Mouse (Mus musculus): ENCODE measurements around the gene Akt3. TPM values are rescaled to one million over a fixed set of nuclear protein-coding genes. Genes with fewer than 3 reads are reported as not detected.

The Akt3 gene
- polyA plus RNA-seq, 1 experiment from 2014 or later, result 7.1 TPM

DNA sequence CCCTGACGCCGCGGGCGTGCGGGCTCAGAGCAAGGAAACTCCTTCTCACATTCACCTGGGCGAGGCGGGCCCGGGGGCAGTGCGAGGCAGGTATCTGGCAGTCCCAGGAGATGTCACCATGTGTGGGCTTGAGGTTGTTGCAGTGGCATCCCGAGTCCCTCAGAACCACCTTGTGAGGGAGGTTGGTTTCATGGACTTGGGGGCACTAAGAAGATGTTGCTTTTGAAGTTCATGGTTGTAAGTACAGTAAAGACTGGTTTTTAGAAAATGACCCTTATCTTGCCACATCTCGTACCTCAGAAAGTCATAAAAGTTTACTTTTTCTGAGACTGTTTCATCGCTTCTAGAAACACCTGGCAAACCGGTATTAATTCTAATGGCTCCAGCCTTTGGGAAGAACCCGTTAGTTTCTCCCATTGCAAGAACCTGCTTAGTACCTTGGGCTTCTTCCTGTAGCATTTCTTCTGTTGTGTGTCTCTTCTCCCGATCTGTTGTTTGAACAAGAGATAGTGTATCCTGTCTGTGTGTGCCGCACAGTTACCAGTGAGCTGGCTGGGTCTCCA, 1.1 kb upstream of the Akt3 start:
- 0 out of 2 replicates have a peak, but pooled peaks cover 2% of the 10 kb centered on the region for H3K27me3 ChIP-seq (ENCODE audit: control insufficient read depth, insufficient read depth, low read length)
- peak overlapping the region; percentile 93 for H3K4me2 ChIP-seq
- peak overlapping the region; percentile 96 for H3K27ac ChIP-seq (ENCODE audit: low read depth, low read length)
- ATAC-seq (replicated peaks; ENCODE audit: insufficient number of reproducible peaks, low FRiP score, low TSS enrichment), result no peak
- 20% methylated on average over 16 of the region's 16 CpGs for WGBS (ENCODE audit: insufficient replicate concordance)
- H3K4me1 ChIP-seq (ENCODE audit: control insufficient read depth, insufficient read depth, low read length), result peaks cover 7% of the 10 kb centered on the region; the same call in 1 of the 2 replicates
- no peaks in the 10 kb centered on the region for H3K9me3 ChIP-seq (replicated peaks; ENCODE audit: control insufficient read depth, low read length)
- H3K4me3 ChIP-seq (ENCODE audit: low read depth, low read length), result peak overlapping the region; percentile 97
- no peaks in the 10 kb centered on the region for H3K36me3 ChIP-seq (ENCODE audit: control insufficient read depth, insufficient read depth, low read length)
- peak overlapping the region; percentile 95 for H3K9ac ChIP-seq (ENCODE audit: low read depth, low read length)

DNA sequence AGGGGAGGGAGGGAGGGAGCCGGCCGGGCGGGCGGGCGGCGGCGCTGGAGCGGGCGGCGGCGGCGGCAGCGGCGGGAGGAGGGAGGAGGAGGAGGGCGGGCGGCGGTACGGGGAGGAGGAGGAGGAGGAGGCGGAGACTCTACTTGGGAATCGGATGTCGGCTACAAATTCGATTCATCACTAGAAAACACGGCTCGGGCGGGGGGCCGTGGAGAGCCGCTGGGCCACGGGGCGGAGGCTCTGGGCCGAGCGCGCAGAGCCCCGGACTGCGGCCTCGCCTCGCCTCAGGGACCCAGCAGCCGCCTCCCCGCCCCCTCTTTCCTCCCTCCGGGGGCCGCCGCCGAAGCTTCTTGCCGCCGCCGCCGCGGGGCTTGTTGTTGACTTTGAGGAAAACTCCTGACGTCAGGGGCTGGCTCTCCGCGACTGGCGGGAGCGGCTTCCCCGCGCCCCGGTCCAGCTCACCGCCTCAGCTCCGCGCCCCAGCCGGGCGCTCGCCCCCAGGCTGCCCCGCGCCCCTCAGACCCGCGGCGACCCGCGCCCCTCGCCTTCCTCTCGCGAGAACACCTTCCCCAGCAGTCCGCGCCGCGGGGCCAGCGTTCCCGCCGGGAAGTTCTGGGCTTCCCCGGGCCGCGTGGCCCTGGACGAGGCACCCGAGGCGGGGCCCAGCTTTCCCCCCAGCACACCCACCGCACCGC, 487 bp upstream of the Akt3 start:
- Histone ChIP-seq H3K27me3 (ENCODE audit: control insufficient read depth, insufficient read depth, low read length) (0 out of 2 replicates have a peak, but pooled peaks cover 2% of the 10 kb centered on the region), H3K9ac (ENCODE audit: low read depth, low read length) (peak overlapping the region; percentile 95), H3K9me3 (replicated peaks; ENCODE audit: control insufficient read depth, low read length) (no peaks in the 10 kb centered on the region), H3K4me1 (ENCODE audit: control insufficient read depth, insufficient read depth, low read length) (peaks cover 7% of the 10 kb centered on the region; the same call in 1 of the 2 replicates), H3K27ac (ENCODE audit: low read depth, low read length) (peak overlapping the region; percentile 96), H3K4me3 (ENCODE audit: low read depth, low read length) (peak overlapping the region; percentile 97), H3K4me2 (peak overlapping the region; percentile 93), H3K36me3 (ENCODE audit: control insufficient read depth, insufficient read depth, low read length) (no peaks in the 10 kb centered on the region)
- ATAC-seq (replicated peaks; ENCODE audit: insufficient number of reproducible peaks, low FRiP score, low TSS enrichment), result peak; percentile 88
- under 1% methylated on average over 41 of the region's 86 CpGs for WGBS (ENCODE audit: insufficient replicate concordance)

DNA sequence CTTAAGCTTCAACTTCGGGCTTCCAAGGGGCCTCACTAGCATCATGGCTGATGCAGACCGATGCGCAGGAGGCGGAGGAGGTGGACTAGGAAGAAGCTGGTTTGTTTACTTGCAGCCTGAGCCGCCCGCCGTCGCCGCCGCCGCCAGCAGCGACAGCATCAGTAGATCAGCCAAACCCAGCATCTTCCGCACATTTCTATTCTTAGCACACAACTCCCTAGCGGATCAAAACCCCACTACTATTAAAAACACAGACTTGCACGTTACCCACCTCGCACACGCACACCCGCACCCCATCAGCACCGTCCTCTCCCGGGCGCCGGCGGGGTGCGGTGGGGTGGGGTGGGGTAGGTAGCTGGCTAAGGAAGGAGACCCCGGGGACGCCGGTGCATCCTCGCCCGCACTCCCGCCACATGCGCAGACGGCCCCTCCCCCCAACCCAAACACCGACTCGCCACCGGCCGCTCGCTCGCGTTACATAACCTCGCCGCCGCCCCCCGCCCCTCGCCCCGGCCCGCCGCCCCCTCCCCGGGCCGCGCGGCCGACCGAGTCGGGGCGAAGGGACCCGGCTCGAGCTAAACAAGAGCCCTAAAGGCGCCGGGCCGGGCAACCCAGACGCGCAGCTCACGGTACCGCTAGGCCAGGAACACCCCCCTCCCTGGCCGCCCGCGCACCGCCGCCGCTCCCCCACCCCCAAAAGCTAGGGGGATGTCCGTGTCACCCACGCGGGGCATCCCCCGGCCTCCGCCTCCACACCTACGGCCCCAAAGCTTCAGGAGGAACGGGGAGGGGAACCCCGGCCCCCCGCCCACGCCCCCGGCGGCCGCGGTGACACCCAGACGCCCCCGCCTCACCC, 597 bp downstream of the Akt3 start:
- peak overlapping the region; percentile 95 for H3K9ac ChIP-seq (ENCODE audit: low read depth, low read length)
- H3K27me3 ChIP-seq (ENCODE audit: control insufficient read depth, insufficient read depth, low read length), result 0 out of 2 replicates have a peak, but pooled peaks cover 2% of the 10 kb centered on the region
- peaks cover 7% of the 10 kb centered on the region; the same call in 1 of the 2 replicates for H3K4me1 ChIP-seq (ENCODE audit: control insufficient read depth, insufficient read depth, low read length)
- H3K36me3 ChIP-seq (ENCODE audit: control insufficient read depth, insufficient read depth, low read length), result no peaks in the 10 kb centered on the region
- peak; percentile 58 for ATAC-seq (replicated peaks; ENCODE audit: insufficient number of reproducible peaks, low FRiP score, low TSS enrichment)
- whole genome bisulfite sequencing (ENCODE audit: insufficient replicate concordance), result under 1% methylated on average over 39 of the region's 86 CpGs
- no peaks in the 10 kb centered on the region for H3K9me3 ChIP-seq (replicated peaks; ENCODE audit: control insufficient read depth, low read length)
- peak overlapping the region; percentile 97 for H3K4me3 ChIP-seq (ENCODE audit: low read depth, low read length)
- H3K27ac ChIP-seq (ENCODE audit: low read depth, low read length), result peak overlapping the region; percentile 96
- H3K4me2 ChIP-seq, result peak overlapping the region; percentile 93

DNA sequence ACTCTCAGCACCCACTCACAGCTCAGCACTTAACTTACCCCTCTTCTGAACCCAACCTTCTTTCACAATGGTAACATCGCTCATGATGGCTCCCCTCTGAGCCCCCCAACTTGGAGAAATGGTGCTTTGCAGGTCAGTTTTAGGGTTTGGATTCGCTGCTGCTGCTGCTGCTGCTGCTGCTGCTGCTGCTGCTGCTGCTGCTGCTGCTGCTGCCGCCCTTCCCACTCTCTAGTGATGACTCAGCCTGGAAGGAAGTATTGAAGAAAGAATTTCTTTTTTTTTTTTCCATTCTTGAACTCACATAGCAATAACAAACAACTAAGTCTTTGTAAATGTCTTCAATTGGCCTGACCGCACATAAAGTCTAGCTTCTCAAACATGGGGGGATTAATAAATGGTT, 9.4 kb downstream of the Akt3 start:
- Histone ChIP-seq H3K9me3 (replicated peaks; ENCODE audit: control insufficient read depth, low read length) (no peaks in the 10 kb centered on the region), H3K4me3 (ENCODE audit: low read depth, low read length) (no peak overlapping the region), H3K9ac (ENCODE audit: low read depth, low read length) (no peak overlapping the region), H3K4me2 (peak overlapping the region; percentile 42), H3K27ac (ENCODE audit: low read depth, low read length) (0 out of 2 replicates have a peak overlapping the region, but pooled peaks have one; percentile 41), H3K4me1 (ENCODE audit: control insufficient read depth, insufficient read depth, low read length) (0 out of 2 replicates have a peak, but pooled peaks cover 2% of the 10 kb centered on the region), H3K27me3 (ENCODE audit: control insufficient read depth, insufficient read depth, low read length) (no peaks in the 10 kb centered on the region), H3K36me3 (ENCODE audit: control insufficient read depth, insufficient read depth, low read length) (no peaks in the 10 kb centered on the region)
- ATAC-seq (replicated peaks; ENCODE audit: insufficient number of reproducible peaks, low FRiP score, low TSS enrichment), result no peak
- WGBS (ENCODE audit: insufficient replicate concordance), result 59% methylated on average over 4 of the region's 4 CpGs

DNA sequence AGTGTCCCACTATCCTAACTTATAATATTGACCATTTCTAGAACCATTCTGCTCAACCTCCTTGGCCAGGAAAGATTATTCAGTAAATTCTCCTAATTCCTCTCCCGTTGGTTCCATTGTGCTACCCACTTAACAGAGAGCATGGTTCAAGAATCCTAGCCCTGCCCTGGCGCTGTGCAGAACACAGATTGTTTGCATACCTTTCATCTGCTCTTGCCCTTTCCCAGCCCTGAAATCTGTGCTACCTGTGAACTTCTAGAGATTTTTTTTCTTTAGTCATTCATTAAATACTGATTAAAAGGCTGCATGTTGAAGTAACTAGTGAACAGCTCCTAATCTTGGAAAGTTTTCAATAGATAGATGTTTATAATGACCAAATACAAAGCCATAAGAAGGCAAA, 19.6 kb downstream of the Akt3 start:
- Histone ChIP-seq H3K9me3 (replicated peaks; ENCODE audit: control insufficient read depth, low read length) (no peaks in the 10 kb centered on the region), H3K9ac (ENCODE audit: low read depth, low read length) (no peak overlapping the region), H3K4me2 (no peak overlapping the region), H3K27me3 (ENCODE audit: control insufficient read depth, insufficient read depth, low read length) (no peaks in the 10 kb centered on the region), H3K4me3 (ENCODE audit: low read depth, low read length) (no peak overlapping the region), H3K36me3 (ENCODE audit: control insufficient read depth, insufficient read depth, low read length) (no peaks in the 10 kb centered on the region), H3K4me1 (ENCODE audit: control insufficient read depth, insufficient read depth, low read length) (no peaks in the 10 kb centered on the region), H3K27ac (ENCODE audit: low read depth, low read length) (no peak overlapping the region)
- WGBS (ENCODE audit: insufficient replicate concordance), result 45% methylated on average over 2 of the region's 2 CpGs
- ATAC-seq (replicated peaks; ENCODE audit: insufficient number of reproducible peaks, low FRiP score, low TSS enrichment), result no peak

DNA sequence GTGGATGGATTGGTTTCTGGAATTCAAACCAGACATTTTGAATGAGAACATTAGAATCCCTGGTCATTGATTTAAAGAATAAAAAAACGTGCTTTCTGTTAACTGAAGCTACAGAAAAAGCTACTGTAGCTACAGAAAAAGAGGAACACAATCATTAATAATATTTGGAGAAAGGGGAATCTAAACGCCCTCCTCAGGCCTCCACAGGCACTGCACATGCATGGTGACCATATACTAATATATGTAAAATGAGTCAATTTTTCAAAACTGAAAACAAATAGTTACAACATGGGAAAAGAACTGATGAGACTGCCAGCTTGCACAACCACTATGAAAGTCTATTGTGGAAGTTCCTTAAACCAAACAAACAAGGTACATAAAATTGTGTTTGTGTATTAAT, 21.3 kb downstream of the Akt3 start:
- H3K9me3 ChIP-seq (replicated peaks; ENCODE audit: control insufficient read depth, low read length), result no peaks in the 10 kb centered on the region
- no peak for ATAC-seq (replicated peaks; ENCODE audit: insufficient number of reproducible peaks, low FRiP score, low TSS enrichment)
- H3K36me3 ChIP-seq (ENCODE audit: control insufficient read depth, insufficient read depth, low read length), result no peaks in the 10 kb centered on the region
- H3K4me3 ChIP-seq (ENCODE audit: low read depth, low read length), result no peak overlapping the region
- WGBS (ENCODE audit: insufficient replicate concordance), result 65% methylated on average over 2 of the region's 2 CpGs
- no peak overlapping the region for H3K4me2 ChIP-seq
- no peaks in the 10 kb centered on the region for H3K4me1 ChIP-seq (ENCODE audit: control insufficient read depth, insufficient read depth, low read length)
- H3K9ac ChIP-seq (ENCODE audit: low read depth, low read length), result no peak overlapping the region
- H3K27me3 ChIP-seq (ENCODE audit: control insufficient read depth, insufficient read depth, low read length), result no peaks in the 10 kb centered on the region
- no peak overlapping the region for H3K27ac ChIP-seq (ENCODE audit: low read depth, low read length)

DNA sequence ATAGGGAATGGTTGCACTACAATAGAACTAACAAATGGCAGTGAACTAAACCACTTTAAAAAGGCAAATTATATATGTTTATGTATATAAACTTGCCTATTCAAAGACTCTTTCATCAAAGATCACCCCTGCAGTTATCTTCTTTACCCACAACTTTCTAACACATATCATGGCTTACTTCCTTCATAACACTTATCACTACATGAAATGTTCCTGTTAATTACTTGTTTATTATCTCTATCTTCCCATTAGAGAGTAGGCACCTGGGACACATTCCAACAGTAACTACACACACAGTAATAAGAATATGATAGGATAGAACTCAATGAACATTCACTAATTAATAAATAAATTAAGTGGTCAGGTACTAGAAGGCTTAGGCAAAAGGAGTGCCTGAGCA, 21.8 kb downstream of the Akt3 start:
- Histone ChIP-seq H3K9me3 (replicated peaks; ENCODE audit: control insufficient read depth, low read length) (no peaks in the 10 kb centered on the region), H3K27me3 (ENCODE audit: control insufficient read depth, insufficient read depth, low read length) (no peaks in the 10 kb centered on the region), H3K9ac (ENCODE audit: low read depth, low read length) (no peak overlapping the region), H3K4me2 (no peak overlapping the region), H3K4me3 (ENCODE audit: low read depth, low read length) (no peak overlapping the region), H3K4me1 (ENCODE audit: control insufficient read depth, insufficient read depth, low read length) (no peaks in the 10 kb centered on the region), H3K27ac (ENCODE audit: low read depth, low read length) (no peak overlapping the region), H3K36me3 (ENCODE audit: control insufficient read depth, insufficient read depth, low read length) (no peaks in the 10 kb centered on the region)
- ATAC-seq (replicated peaks; ENCODE audit: insufficient number of reproducible peaks, low FRiP score, low TSS enrichment), result no peak

DNA sequence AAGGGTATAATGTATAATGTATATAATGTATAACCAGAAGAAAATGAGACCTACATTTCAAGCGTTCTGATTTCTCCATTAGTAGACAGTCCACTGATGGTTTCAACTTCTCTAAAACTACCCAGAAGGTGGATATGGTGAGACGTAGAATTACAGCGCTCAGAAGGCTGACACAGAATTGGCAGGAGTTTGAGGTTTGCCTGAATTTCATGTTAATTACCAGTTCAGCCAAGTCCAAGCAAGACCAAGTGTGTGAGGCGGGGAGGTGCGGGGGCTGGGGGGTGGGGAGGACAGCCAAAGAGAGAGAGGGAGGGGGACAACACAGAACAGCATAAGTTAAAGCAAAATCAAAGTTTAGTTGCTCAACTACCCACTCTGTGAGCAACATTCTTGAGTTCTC, 23.5 kb downstream of the Akt3 start:
- 93% methylated on average over 5 of the region's 5 CpGs for WGBS (ENCODE audit: insufficient replicate concordance)
- no peaks in the 10 kb centered on the region for H3K4me1 ChIP-seq (ENCODE audit: control insufficient read depth, insufficient read depth, low read length)

More for the DNA sequence above, 23.5 kb downstream of the Akt3 start:
- Histone ChIP-seq H3K36me3 (ENCODE audit: control insufficient read depth, insufficient read depth, low read length) (no peaks in the 10 kb centered on the region), H3K4me3 (ENCODE audit: low read depth, low read length) (no peak overlapping the region), H3K4me2 (no peak overlapping the region), H3K27ac (ENCODE audit: low read depth, low read length) (no peak overlapping the region), H3K27me3 (ENCODE audit: control insufficient read depth, insufficient read depth, low read length) (no peaks in the 10 kb centered on the region), H3K9me3 (replicated peaks; ENCODE audit: control insufficient read depth, low read length) (no peaks in the 10 kb centered on the region), H3K9ac (ENCODE audit: low read depth, low read length) (no peak overlapping the region)
- no peak for ATAC-seq (replicated peaks; ENCODE audit: insufficient number of reproducible peaks, low FRiP score, low TSS enrichment)
